Mouse (Mus musculus) naive thymus-derived CD4-positive, alpha-beta T cell, adult 2 months (primary cell): ENCODE data around the gene Ptgfrn.

Source experiments
- DNase-seq: peaks from one replicate; pipeline ENCODE4 v3.0.0-alpha.2; 2011; ENCODE audit warnings: low read depth

Ptgfrn gene

GRCm38 (mm10) chr3:101037984-101038545 is 72.0 kb downstream of the Ptgfrn start:
- no peak for DNase-seq

- no peak for DNase-seq
These were observed 74.1 kb downstream of the Ptgfrn start for GRCm38 (mm10) chr3:101036001-101036400.

GRCm38 (mm10) chr3:101034509-101034908 is 75.6 kb downstream of the Ptgfrn start:
- no peak for DNase-seq

DNA sequence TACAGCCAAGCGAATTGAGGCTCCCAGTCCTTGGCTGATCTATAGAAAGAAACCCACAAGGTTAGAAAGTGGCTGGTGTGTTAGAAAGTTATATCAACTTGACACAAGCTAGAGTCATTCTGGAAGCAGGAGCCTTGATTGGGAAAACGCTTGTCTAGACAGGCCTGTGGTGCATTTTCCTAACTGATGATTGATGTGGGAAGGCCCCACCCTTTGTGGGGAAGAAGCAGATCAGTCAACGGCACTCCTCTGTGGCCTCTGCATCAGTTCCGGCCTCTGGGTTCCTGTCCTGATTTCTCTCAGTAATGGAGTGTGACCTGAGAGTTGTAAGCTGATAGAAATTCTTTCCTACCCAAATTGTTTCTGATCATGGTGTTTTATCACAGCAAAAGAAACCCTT is 76.4 kb downstream of the Ptgfrn start:
- DNase-seq, result peak; percentile 60

DNA sequence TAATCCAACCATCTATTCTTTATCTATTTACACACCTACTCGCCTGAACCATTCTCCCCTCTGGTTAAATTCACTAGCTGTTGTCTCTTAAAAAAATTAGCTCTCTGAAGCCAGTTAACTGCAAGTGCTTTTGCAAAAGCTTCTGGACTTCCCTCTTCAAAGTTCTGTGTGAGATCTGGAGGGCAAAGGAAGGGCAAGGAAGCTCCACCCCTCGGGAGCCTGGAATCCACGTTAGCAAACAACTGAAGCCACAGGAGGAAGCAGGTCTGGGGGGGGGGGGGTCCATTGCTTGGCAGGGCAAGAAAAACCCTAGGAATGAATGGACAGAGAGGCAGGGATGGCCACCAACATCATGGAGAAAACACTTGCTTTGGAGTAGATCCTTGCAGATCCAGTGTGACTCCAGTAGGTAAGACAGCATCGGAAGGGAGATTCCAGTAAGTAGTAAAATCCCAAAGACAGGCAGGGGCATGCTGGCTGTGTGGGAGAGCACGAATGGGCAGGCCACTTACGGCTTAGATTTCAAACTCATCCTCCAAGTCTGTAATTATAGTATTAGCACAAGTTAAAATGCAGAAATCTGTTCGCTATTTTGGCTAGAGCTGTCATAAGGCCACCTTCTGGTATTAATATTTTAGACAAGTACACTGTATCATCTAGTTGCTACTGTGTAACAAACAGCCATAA is 78.5 kb downstream of the Ptgfrn start:
- DNase-seq, result no peak

DNA sequence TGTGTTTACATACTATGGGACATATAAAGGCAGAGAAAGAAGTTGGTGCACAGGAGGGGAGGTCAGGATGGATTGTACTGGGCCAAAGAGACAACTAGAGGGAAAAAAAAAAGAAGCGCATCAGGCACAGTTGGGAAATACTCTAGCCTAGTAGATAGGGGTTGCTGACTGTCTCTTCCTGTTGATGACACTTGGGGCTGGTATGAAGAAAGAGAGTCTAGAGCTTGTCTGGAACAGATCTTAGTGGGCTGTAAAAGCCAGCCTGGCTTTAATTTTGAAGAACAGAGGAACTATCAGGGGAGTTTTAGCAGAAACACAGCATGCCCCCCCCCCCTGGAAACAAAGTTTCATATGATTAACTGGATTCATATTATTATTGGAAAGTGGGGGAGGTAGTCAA is 79.4 kb downstream of the Ptgfrn start:
- DNase-seq, result peak; percentile 49

- peak; percentile 86 for DNase-seq
These were observed 80.7 kb downstream of the Ptgfrn start, which contains the start of gene Cd101 for GRCm38 (mm10) chr3:101029339-101029738. Gene Cd101, minus strand, starts transcription at chr3:101029556.

- no peak for DNase-seq
These were observed 83.3 kb downstream of the Ptgfrn start for GRCm38 (mm10) chr3:101026741-101027140.

DNA sequence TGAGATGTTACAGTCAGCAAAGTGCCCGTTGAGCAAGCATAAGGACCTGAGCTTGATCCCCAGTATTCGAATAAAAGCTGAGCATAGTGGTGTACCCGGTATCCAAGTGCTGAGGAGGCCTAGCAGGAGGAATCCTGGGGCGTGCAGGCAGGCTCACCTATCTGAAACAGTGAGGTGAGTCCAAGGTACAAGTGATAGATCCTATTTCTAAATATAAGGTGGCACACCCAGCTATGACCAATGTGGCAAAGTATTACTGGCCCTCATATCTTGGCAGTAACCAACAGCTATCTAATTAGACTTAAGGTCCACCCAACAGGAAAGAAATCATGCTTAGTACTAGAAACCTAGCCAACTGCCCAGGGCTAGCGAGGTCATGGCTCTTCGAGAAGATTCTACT is 87.1 kb downstream of the Ptgfrn start:
- no peak for DNase-seq

DNA sequence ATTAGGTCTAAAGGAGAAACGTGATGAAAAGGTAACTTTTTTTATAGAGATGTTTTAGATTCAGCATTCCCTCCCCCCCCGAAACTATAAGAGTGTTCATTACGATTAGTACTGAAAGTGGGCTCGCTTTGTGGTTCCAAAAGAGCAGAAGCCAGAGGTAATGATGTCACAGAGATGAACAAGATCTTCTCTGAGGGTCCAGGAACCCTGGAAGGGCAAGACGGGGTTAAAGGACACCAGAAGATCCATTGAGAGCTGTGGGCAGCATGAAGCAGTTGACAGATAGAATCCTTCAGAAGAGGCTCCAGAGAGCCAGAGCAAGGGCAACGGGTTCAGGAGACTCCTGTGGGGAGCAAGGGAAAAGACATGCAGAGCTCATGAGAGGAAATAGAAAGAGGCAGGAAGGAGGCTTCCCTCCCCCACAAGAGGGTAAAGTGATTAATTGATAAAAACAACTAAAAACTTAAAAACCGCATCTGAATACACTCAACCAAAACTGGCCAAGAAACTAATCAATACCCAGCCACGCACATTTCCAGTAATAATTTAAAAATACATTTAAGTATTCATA is 88.5 kb downstream of the Ptgfrn start:
- peak; percentile 57 for DNase-seq

- DNase-seq, result peak; percentile 71
These were observed 89.0 kb downstream of the Ptgfrn start for GRCm38 (mm10) chr3:101021073-101021472.

DNA sequence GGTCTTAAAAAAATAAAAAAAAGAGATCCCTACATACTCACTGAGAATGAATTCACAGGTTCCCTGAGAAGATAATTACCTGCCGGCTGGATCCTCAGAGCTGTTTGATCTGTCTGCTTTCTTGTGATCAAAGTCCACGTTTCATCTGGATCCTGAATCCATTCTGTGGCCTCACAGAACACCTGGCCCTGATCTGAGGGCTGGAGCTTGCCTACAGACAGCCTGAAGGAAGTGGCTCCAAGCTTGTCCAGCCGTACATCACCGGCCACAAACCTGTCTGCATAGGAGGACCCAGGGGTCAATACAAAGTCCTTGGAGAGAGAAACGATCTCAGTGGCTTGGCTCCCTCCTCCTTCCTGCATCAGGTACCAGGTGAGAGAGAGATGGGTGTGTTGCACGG is 91.6 kb downstream of the Ptgfrn start:
- DNase-seq, result no peak

DNA sequence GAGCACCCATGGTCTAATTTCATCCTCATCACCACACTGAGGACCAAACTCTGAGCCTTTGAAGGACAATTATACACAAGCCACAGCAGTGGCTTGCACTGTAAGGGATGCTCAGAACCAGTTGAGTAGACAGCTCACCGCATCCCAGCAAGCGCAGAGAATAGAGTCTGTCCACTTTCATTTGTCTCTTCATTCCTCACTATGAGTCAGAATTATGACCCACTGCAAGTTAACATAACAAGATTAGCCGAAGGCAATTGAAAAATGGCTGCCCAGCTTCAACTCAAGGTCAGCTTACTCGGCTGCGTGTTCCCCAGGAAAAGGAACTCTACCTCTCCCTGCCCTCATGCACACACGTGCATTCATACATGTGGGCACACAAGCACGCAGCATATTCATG is 94.0 kb downstream of the Ptgfrn start:
- DNase-seq, result no peak

DNA sequence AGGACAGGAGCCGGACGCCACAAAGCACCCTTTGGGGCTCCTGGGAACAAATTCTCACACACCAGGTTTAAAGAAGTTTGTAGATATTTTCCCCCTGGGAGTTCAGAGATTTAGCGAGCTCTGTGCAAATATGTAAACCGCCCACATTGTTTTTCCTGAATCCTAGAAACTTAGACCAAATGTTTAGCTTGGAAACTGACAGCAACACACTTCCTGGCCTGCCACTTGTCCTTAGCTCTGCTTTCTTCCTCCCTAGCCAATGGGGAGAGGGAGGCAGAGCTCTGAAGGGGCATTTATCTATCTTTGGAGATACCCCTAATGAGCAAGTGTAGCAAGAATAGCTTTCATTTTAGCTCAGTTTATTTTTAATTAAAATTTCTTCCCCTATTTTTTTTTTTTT is 94.8 kb downstream of the Ptgfrn start:
- DNase-seq, result no peak

- DNase-seq, result no peak
These were observed 96.5 kb downstream of the Ptgfrn start for GRCm38 (mm10) chr3:101013536-101013935.

DNA sequence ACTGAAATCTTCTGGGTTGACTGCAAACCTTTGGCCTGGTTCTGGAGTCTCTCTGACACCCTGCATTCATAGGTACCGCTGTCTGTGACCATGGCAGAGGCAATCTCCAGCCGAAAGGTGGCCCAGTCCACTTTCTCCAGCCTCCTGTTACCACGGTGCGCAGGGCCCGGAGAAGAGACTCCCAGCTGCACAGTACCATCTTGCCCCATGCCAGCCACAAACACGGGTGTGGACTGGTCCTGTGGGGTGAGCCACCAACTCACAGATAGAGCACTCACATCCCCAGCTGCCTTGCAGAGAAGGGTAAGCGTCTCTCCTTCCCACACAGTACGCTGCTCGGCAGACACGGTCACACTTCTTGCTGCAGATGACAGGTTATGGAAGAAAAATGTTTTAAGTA is 97.1 kb downstream of the Ptgfrn start:
- no peak for DNase-seq

- peak; percentile 70 for DNase-seq
These were observed 97.5 kb downstream of the Ptgfrn start for GRCm38 (mm10) chr3:101012597-101012996.

- DNase-seq, result peak; percentile 77
These were observed 97.9 kb downstream of the Ptgfrn start for GRCm38 (mm10) chr3:101012131-101012571.

DNA sequence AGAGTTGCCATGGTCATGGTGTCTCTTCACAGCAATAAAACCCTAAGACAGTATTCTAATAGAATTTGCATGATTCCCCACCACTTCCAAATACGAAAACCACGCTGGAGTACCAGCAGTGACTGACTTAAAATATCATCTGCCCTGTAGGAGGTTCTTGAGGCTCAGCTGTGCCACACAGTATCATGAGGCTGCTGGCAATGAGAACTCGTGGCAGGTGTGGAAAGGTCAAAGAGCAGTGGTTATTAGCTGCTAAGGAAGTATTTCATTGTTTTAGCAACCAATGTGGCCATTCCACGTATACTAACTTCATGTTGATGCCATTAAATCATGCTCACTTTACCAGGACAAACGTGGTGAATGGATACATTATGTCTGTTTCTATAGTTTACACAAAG is 98.9 kb downstream of the Ptgfrn start:
- peak; percentile 39 for DNase-seq

DNA sequence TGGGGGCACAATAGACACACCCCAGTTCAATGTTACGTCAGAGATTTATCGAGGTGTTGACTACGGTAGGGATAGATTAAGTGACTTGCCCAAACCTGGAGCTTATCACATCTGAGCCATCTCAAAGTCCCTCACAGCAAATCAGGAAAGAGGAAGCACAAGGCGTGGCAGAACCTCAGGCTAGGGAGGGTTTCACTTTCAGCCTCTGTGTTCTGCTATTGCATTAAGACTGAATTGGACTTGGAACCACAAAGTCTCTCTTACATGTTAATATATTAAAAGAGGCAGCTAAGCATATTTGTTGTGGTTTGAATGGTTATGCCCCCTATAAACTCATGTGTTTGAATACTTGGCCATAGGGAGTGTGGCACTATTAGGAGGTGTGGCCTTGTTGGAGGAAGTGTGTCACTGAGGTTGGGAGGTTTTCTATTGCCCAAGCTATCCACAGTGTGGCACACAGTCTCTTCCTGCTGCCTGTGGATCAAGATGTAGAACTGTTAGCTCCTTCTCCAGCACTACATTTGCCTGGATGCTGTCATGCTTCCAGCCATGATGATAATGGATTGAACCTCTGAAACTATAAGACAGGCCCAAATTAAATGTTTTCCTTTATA is 99.4 kb downstream of the Ptgfrn start:
- DNase-seq, result peak; percentile 77

- no peak for DNase-seq
These were observed 102.8 kb downstream of the Ptgfrn start for GRCm38 (mm10) chr3:101007112-101007782.

GRCm38 (mm10) chr3:101005392-101005791 is 104.7 kb downstream of the Ptgfrn start:
- DNase-seq, result no peak
